In genomic region chr16:13667878-13668343, GRCm38 (mm10) we compare ENCODE assay signal across 8 mouse cellular contexts. TPM values are rescaled to one million over a fixed set of nuclear protein-coding genes. Genes with fewer than 3 reads are reported as not detected.
DNase-seq lines count a peak whose midpoint lies in the region; ATAC-seq and TF ChIP-seq lines count a peak whose summit lies in the region.

TSS of gene Parn (minus strand) at chr16:13668170.

- peak within 1 kb of the TSS; percentile 88 for H3K4me2 ChIP-seq in forebrain, postnatal 0 days (ENCODE audit: low read depth)
- peak within 1 kb of the TSS; percentile 80 for H3K4me2 ChIP-seq in lung, embryonic 15.5 days

- peak within 1 kb of the TSS; percentile 60 for H3K27ac ChIP-seq in forebrain, postnatal 0 days (ENCODE audit: low read depth, low read length)
- H3K27ac ChIP-seq in lung, embryonic 15.5 days = peak within 1 kb of the TSS; percentile 58

- DNase-seq in G1E (ENCODE audit: low spot score) = peak; percentile 74
- DNase-seq in cerebellum, adult 18-20 months = peak; percentile 95
- DNase-seq in forebrain, postnatal 0 days = peak; percentile 94
- peak; percentile 93 for DNase-seq in heart, postnatal 4 days
- peak; percentile 92 to 95 for DNase-seq in layer of hippocampus, adult 8-10 months (ENCODE audit: low spot score in 2 of 2)
- peak; percentile 87 for DNase-seq in ovary, adult 18-20 months (ENCODE audit: low spot score)
- peak; percentile 95 for DNase-seq in thymus, postnatal 0 days (ENCODE audit: low spot score)

- H3K4me1 ChIP-seq in G1E (ENCODE audit: insufficient read depth, low read depth, low read length) = peaks cover 56% of the 10 kb centered on the region
- 0 out of 2 replicates have a peak, but pooled peaks cover 6% of the 10 kb centered on the region for H3K4me1 ChIP-seq in forebrain, postnatal 0 days (ENCODE audit: insufficient read depth)
- H3K4me1 ChIP-seq in lung, embryonic 15.5 days = peaks cover 16% of the 10 kb centered on the region

- H3K36me3 ChIP-seq in G1E (replicated peaks) = peaks cover 33% of the 10 kb centered on the region
- peaks cover 13% of the 10 kb centered on the region; the same call in 1 of the 2 replicates for H3K36me3 ChIP-seq in forebrain, postnatal 0 days (ENCODE audit: insufficient read depth)
- H3K36me3 ChIP-seq in lung, embryonic 15.5 days = peaks cover 18% of the 10 kb centered on the region

- under 1% methylated on average over 35 of the region's 35 CpGs for WGBS in forebrain, postnatal 0 days
- WGBS in lung, embryonic 15.5 days = under 1% methylated on average over 35 of the region's 35 CpGs

- no peaks in the 10 kb centered on the region for H3K9me3 ChIP-seq in G1E (replicated peaks)
- H3K9me3 ChIP-seq in forebrain, postnatal 0 days (ENCODE audit: low read length) = no peaks in the 10 kb centered on the region
- H3K9me3 ChIP-seq in lung, embryonic 15.5 days = no peaks in the 10 kb centered on the region

- no peaks in the 10 kb centered on the region for H3K27me3 ChIP-seq in G1E (ENCODE audit: insufficient read depth, low read length)
- H3K27me3 ChIP-seq in forebrain, postnatal 0 days (ENCODE audit: insufficient read depth, low read length) = no peaks in the 10 kb centered on the region
- H3K27me3 ChIP-seq in lung, embryonic 15.5 days = no peaks in the 10 kb centered on the region

- H3K4me3 ChIP-seq in G1E (ENCODE audit: low read depth, low read length) = peak within 1 kb of the TSS; percentile 81
- peak within 1 kb of the TSS; percentile 66 for H3K4me3 ChIP-seq in forebrain, postnatal 0 days (ENCODE audit: low read depth, low read length)
- H3K4me3 ChIP-seq in lung, embryonic 15.5 days = peak within 1 kb of the TSS; percentile 72

- TF ChIP-seq CTCF in G1E (IDR thresholded peaks at IDR 0.05; ENCODE audit: low read depth, low read length) = no peak
- no peak for TF ChIP-seq CTCF in forebrain, postnatal 0 days (IDR thresholded peaks at IDR 0.05; ENCODE audit: low read depth)

- ATAC-seq in G1E (ENCODE audit: extremely low read depth, insufficient number of reproducible peaks, low FRiP score, poor library complexity, severe bottlenecking) = peak; percentile 69
- peak; percentile 91 for ATAC-seq in forebrain, postnatal 0 days
- peak; percentile 89 for ATAC-seq in lung, embryonic 15.5 days (ENCODE audit: borderline replicate concordance, extremely low read depth, low FRiP score, low TSS enrichment)

- peak within 1 kb of the TSS; percentile 77 for H3K9ac ChIP-seq in forebrain, postnatal 0 days
- peak within 1 kb of the TSS; percentile 74 for H3K9ac ChIP-seq in lung, embryonic 15.5 days

RNA-seq across cellular contexts. Expression of gene Parn, which starts in this region (rescaled TPM):
- 40.1 and 54.1 TPM in 2 replicates for total RNA-seq in G1E (2014; fragmentation: Nextera tagmentation)
- total RNA-seq in G1E (2017) = 53.7 and 54.7 TPM in 2 replicates
- 93.8 and 105 TPM in 2 replicates for polyA plus RNA-seq in G1E (2012)
- total RNA-seq in forebrain, postnatal 0 days (2014; rRNA removed) = 17.2 and 20.9 TPM in 2 replicates
- 34.9 and 38.1 TPM in 2 replicates for polyA plus RNA-seq in forebrain, postnatal 0 days (2015; fragmentation: Nextera tagmentation; extraction: Ambion mirVana)
- 10 to 100 TPM; 19.3 to 21.2 TPM for total RNA-seq in heart, postnatal 4 days (2021)
- 10 to 100 TPM; 24.0 to 30.4 (median 30.0) TPM for total RNA-seq in layer of hippocampus, adult 8-10 months (2022)
- 43.8 and 45.2 TPM in 2 replicates for polyA plus RNA-seq in lung, embryonic 15.5 days (2015; fragmentation: Nextera tagmentation; extraction: Ambion mirVana)
- polyA plus RNA-seq in thymus, postnatal 0 days (2015; fragmentation: Nextera tagmentation; extraction: Ambion mirVana) = 41.7 TPM in 2 replicates

Comparison
In these comparisons a context has a peak if more than half of its experiments do, and no peak if none do; other contexts are left out.
1. Peak in every context shown above with its lines: DNase-seq, ATAC-seq, H3K4me3 ChIP-seq and H3K27ac ChIP-seq.